Mouse (Mus musculus): Measurements from ENCODE around the gene Nos1ap.

Gene Nos1ap

DNA sequence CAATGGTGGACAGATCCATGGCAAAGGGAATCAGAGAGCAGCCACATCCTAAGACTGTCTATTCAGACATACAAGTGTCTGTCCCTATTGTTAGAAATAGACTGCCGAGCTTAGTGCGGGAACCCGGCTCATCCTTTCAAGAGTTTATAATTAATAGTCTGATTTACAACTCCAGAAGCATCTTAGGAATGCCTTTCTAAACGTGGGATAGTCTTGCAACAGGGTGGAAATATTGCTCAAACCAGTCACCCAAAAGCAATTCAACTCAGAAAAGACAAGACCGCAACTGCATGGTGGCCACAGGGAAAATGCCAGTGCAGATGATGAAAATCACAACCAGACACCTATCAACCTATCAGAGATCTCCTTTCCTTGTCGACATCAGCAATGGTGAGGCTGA is 173.5 kb downstream of the Nos1ap start:
- DNase-seq (ENCODE audit: low spot score in 2 of 2) = no peak

DNA sequence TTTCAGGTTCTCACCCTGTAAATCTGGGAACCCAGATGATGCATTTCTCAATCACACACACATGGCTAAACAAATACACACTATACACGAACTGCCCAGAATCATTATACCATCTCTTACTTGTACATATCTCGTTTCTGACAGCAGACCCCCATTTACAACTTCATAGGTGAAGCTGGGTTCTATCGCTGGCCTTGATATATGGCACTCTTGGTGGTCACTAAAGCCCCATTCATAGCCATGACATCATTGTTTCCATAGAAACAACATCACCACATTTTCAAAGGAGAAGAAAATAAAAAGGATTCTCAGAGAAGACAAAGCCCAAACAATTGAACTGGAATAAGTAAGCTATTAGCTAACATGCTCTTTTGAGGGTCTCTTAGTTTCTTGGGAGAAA is 174.3 kb downstream of the Nos1ap start:
- no peak for DNase-seq (ENCODE audit: low spot score in 2 of 2)

DNA sequence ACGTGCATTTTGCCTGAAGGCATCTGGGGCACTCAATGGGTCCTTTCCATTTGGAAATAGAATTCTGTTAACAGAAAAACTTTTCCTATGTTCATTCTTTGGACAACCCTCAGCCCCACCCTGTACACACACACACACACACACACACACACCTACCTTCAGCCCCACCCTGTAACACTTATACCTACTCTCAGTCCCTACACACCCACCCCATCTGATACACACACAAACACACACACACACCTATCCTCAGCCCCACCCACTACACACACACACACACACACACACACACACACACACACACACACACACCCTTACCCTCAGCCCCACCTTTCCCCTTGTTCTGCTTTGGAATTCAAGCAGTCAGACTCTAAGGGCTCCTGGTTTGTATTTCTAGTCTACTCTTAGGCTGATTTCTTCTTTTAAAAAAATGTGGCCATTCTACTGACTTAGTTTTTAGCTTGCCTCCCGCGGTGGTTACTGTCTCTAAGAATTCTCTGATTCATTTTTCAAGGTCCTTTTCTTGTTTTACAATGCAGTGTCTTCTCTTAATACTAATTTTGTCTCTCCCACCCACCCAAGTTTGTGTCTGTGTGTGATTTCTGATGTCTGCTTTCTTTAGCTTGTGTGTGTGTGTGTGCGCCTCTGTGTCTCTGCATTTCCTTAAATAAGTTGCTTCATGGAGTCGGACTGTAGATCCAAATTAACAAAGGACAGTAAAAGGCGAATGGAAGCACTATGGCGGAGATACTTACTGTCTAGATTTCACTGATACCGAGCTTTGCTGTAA is 179.1 kb downstream of the Nos1ap start:
- no peak for DNase-seq (ENCODE audit: low spot score in 2 of 2)

DNA sequence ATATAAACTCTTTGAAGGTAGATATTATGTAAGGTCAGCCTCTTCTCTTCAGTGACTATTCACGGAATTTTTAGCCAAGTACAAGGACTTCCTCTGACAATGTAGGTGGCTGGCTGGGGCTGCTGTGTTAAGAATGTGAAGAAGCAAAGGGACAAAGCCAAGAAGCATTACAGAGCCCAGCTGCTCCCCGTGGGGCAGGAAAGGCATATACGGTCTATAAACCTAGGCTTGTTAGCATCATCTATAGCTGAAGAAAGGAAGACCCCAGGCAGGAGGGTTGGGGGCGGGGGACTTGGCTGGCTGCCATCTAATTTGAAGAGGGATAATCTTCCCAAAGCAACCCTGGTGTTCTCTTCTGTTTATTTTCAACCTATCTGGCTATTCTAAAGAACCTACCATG is 180.6 kb downstream of the Nos1ap start:
- no peak for DNase-seq (ENCODE audit: low spot score in 2 of 2)

DNA sequence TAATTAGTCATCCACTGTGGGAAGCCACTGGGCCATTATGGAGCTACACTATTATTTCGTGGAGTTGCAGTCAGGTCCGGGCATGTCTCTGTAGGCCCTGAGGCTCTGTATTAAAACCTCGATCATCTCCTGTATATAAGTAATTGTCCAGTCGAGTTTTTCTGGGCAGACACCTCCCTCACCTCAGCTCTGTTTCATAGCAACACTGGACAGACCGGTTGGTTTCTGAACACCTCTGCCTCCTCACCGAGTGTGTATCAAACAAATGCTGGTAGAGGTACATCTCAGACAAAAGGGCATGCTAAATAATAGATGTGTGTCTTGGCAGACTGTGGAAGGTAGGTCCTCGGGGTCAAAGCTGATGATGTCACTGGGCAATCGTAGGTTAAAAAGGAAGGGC is 182.7 kb downstream of the Nos1ap start:
- DNase-seq (ENCODE audit: low spot score in 2 of 2) = no peak

DNA sequence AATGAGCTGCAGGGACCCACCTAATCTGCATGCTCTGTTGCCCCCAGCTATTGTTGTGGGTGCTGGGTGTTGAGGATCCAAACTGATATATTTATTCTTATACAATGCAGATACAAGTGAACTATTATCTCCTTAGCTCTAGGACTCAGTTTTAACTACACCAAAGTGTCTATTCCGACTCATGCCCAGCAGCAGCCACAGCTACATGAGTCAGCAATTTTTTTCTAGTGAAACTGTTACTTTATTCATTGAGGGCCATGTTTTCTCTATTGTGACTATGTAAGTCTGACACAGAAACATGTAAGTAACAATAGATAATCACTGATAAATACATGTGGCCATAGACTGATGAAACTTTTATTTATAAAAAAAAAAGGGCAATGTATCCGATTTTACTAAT is 184.5 kb downstream of the Nos1ap start:
- no peak for DNase-seq (ENCODE audit: low spot score in 2 of 2)

DNA sequence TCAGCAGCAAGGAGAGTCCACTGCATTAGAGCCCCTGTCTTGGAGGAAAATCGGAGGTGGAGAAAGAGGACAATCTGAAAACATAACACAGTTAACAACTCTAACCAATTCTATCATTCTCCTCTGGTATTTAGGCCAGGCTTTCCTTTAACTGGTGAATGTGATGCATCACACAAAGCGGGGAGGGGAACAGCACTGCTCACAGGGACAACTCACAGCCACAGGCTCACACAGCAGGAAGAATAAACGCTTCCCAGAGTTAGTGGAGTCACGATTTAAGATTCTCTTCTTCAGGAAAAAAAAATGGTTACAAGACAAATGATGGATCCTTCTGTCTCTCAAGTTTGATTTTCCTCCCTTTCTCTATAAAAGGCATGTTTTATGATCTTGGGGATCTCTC is 187.0 kb downstream of the Nos1ap start:
- no peak for DNase-seq (ENCODE audit: low spot score in 2 of 2)

DNA sequence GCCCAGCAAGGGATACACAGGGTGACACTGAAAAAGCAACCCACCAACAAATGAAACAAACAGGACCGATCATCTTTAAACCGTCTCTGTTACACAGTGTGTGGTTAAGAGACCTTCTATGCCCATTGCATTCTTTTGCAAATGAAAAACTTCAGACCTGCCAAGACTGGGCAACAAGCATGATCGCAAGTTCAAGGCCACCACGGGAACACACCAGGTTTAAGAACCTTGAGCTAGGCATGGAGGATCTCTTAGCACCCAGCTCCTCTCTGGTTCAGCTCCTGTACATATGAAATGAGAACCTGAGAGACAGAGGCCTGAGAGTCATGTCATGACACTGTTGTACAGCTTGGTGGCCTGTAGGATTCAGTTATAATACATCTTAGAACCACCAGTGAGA is 190.8 kb downstream of the Nos1ap start:
- DNase-seq (ENCODE audit: low spot score in 2 of 2) = no peak

DNA sequence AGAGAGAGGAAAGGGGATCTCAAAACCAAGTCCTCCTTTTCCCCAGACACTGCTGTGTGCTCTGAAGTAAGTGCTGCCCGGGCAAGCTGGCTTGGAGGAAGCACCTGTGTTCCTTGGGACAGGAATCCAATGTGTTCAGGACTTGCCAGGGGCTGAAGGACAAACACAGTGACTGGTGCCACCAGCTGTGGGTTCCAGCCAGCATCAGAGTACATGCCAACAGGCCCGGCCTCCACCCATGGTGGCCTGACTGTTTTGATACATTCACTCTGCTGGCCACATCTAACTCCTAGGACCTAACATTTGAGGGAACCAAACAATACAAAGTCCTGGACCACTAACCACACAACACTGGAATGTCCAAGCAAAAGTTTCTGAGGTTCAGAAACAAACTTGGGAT is 194.6 kb downstream of the Nos1ap start:
- no peak for DNase-seq (ENCODE audit: low spot score in 2 of 2)

DNA sequence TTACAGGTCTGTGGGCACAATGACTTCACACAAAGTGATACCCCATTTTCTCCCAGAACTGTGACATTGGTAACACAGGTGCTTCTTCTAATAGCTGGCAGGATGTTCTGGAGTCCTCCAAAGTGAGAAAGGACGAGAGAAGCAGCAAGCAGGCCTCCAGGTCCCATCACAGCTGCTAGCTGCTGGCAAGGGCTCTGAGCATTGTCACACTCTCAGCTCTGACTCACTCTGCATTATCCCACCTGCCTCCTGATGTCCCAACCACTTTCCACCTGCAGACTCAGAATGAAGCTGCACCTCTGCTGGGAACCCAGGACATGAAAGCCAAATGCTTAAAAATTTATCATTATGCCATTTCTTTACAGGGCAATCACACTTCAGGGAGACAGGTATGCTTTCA is 195.0 kb downstream of the Nos1ap start:
- DNase-seq (ENCODE audit: low spot score in 2 of 2) = no peak

DNA sequence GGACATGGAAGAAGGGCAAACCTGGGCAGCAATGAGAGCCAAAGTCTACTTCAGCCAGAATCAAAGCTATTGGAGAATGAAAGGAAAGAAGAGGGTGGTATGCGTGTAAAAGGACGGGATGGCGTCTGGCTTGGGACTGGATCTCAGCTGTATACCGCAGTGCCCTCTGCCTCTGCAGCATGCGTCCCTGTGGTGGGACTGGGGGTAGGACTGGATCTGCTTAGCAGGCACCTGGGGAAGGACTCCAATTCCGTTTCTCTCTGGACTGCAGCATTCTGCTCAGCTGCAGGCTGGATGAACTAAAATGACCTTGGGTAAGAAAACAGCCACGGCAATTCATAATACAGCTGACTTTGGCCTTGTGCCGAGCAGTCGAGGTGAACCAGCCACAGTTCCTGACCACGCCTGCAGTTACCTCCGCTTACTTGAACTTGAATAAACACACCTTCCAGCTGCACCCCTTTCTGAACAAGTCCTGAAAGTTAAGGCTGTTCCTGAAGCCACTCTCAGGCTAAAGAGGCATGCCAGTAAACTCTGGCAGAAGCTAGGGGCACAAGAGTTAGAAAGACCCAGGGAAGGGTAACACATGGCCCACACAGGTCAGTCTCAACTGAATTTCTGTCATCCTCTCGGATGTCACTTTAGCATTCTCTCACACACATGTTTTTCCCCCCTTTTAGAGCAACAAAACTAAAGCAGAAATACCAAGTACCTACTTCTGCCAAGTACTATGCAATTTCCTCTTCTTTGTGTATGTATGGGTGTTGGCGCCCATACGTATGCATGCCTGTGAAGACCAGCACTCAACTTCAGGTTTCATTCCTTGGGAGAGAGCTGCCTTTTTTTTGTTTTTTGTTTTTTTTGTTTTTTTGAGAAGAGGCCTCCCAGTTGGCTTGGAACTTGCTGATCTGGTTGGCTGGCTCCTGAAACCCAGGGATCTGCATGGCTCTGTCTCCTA is 196.6 kb downstream of the Nos1ap start:
- no peak for DNase-seq (ENCODE audit: low spot score in 2 of 2)

DNA sequence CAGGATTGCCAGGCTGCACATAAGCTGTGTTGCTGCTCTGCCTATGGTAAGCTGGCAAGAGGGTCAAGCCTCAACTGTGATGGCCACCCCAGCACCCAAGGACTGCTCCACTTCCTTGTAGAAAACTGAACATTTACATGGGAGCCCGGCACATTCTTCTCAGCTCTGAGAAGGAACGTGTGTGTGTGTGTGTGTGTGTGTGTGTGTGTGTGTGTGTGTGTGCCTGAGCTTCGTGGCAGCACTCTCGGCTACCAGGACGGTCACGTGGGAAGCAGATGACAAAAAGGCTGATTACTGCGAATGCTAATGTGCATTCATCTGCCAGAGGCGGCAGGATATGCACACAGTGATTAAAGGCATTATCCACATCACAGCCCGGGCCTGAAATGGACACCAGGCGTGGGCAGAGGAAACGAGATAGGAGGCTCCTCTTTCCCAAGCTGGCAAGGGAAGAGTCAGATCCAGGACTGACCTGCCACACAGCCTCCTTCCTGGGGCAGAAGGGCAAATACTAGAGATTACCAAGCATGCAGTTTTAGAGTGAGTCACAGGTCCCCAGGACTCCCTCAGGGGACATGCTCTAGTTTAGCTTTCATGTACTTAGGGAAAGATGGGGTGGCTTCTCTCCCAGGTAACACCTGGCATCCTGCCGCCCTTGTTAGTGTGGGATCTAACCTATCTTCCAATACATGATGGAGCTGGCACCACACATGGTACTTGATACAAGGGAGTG is 202.3 kb downstream of the Nos1ap start:
- peak; percentile 42 to 61 for DNase-seq (ENCODE audit: low spot score in 2 of 2)

DNA sequence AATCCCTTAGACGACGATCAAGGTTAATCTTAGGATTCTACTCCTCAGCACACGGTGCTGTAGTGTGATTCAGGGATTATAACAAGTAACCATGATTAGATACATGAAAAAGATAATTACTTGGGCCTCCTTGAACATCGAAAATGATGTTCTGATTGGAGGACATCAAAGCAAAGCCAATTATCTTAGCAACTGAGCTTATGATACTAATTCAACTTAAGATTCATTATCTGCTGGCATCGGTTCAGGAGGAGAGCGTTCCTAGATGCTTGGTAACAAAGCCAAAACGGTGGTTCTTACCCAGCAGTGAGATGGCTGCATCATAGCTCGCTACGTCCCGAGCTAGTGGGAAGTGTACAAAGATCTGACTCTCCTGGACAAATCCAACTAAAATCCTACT is 204.2 kb downstream of the Nos1ap start:
- no peak for DNase-seq (ENCODE audit: low spot score in 2 of 2)

DNA sequence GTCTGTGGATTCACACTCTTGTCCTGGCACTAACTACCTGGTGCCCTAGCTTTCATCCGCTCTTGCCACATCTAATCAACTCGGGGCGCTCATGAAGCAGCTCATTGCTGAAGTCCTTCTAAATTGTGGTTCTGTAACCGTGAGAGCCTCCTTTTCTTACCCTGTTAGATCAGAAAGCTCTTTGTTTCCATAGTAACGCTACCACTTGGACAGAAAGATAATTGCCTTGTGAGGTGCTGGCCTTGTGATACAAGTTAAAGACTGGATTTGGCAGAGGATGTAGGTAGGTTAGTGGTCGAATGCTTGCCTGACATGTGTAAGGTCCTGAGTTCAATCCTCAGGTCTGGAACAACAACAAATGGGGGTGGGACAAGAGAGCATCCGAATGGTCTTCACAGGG is 206.1 kb downstream of the Nos1ap start:
- DNase-seq (ENCODE audit: low spot score in 2 of 2) = no peak

DNA sequence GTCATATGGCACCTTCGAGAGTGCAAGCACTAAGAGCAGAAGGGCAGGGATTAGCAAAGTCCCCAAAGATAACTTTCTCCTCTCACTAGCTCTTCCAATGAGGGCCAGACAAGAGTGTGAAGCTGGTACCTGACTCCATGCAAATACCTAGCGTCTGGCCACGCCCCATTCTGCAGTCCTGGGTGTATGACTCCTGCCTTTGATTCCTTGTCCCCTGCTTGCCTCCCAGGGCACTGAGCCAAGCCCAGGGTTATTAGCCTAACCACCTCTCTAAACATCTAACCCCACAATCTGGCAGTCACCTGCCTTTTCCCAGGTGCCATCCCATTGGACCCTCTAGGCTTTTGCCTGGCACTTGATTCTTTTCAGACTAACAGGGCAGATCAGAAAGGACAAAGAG is 208.2 kb downstream of the Nos1ap start:
- DNase-seq (ENCODE audit: low spot score in 2 of 2) = no peak

DNA sequence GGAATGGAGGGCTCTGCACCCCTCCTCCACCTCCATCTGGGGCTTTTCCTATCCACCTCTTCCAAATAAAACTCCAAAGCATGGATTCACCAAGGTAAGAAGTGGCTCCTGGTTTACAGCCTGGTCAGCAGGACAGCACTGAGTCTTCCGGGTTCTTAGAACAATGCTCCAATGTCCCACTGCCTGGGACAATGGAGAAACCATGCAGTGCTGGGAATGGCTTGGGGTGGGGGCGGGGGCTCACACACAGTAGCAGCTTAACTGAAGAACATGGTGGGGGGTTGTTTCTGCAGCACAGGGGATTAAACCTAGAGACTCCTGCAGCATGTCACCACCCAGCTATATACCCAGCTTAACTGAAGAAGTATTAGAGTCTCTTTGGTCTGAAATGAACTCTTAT is 209.2 kb downstream of the Nos1ap start:
- no peak for DNase-seq (ENCODE audit: low spot score in 2 of 2)

DNA sequence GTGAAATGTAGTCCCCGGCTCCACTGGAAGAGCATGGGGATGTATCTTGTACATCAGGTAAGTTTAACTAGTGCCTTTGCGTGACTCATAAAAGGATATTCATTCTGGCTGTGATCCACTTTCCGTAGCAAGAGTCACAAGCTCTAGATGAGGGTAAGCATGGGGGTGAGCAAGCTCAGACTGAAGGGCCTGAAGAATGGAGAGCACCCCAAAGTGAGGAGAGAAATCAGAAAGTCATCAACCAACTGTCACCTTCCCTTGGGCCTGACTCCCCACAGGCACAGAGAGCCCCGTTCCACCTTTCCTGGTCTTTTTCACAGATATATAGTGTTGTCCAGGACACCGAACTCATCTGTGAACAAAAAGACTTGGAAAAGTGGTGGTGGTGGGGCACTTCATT is 213.9 kb downstream of the Nos1ap start:
- no peak for DNase-seq (ENCODE audit: low spot score in 2 of 2)

DNA sequence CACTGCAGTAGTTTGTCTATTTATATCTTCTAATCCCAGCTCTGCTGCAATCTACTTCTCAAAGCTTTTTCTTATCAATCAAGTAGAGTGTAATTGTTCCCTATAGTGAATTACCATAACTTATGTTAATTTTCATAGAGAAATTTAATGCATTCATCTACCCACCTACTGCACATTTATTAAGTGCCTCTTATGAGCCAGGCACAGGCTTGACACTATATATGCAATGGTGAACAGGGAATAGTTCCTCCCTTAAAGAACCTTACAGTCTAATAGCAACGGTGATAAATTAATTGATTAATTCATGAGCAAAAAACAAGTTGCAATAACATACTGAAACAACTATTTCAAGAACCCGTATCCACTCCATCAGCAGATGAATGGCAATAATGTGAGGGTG is 215.9 kb downstream of the Nos1ap start:
- DNase-seq (ENCODE audit: low spot score in 2 of 2) = no peak

DNA sequence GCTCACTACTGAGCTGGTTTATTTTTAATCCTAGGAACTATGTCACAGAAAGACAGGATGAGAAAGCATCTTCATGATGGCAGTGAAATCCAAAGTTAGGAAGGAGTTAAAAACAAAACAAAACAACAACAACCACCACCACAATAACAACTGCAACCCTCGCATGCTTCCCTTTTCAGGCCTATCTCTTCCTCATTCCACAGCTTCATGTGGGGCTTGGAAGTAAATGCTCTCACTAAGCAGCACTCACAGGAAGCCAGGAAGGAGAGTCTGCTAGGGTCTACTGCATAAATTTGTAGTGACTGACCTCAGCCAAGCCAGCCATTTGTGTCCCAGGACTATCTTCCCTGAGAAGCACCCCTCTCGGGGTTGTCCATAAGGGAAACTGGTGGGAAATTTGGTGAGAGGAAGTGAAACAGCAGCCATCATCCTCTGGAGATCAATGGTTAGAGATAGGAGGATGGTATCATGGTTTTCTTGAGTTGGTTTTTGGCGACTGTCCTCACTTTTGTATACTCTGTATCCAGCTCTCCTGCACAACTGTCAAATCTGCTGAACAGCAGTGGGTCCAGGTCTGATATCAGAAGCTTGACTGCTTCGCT is 218.4 kb downstream of the Nos1ap start:
- no peak for DNase-seq (ENCODE audit: low spot score in 2 of 2)

DNA sequence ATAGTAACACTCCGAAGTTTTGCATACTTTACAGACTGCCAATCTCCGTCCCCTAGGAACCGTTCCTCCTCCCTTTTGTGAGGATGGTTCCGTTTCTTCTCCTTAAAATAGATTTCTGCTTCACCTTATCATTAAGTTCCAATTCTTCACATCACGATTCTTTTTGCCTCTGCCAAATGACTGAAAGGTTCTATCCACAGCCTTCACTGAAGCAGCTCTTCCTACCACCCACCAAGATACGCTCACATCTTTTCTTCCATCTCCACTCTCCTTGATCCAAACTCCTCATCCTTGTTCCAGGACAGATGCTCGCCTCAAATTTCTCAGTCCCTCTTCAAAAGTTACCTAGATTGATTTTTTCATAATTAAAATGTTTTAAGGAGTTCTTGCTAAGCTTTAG is 220.8 kb downstream of the Nos1ap start:
- no peak for DNase-seq (ENCODE audit: low spot score in 2 of 2)

DNA sequence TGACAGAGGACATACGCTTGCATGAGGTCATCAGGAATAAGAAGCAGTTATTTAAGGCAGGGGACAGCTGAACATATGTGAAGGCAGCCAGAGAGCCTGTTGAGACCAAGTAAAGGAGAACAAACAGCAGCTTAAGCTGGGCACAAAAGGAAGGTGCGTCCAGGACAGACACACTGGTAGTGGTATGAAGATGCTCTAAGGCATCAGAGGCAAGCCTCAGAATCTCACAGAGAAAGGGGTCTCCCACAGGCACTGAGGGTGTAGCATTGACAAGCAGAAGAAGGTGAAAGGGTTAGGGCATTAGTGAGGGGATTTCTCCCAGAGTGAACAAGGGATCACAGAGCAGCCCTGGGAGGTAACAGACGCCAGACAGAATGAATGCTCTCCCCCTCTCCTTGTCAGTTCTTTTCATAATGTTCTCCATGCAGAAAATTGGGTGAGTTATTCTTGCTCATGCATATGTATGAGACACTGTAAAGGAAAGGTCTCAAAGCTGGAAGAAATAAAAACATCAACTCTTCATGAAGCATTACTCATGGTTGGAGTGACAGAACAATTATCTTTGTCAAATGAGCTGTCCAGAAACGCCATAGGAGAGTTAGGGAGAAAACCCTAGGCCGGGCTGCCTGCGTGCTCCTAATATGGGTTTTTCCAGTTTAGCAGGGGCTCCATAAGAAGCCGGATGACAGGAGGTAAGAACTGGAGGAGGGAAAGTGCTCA is 222.5 kb downstream of the Nos1ap start:
- no peak for DNase-seq (ENCODE audit: low spot score in 2 of 2)

Measured in frontal cortex, postnatal 10 days (tissue).